Mouse (Mus musculus) MEL (cell line): ENCODE data around the gene Alox15. TPM values are rescaled to one million over a fixed set of nuclear protein-coding genes. Genes with fewer than 3 reads are reported as not detected.
A peak's percentile ranks its signal among the peaks of the same experiment; 100 is the strongest.

Source experiments
- DNase-seq: peaks from one replicate; pipeline ENCODE4 v3.0.0; 2011; ENCODE audit warnings: low read depth, low spot score
- H3K27ac ChIP-seq: 2 replicates; pipeline ENCODE4 v1.5.1; 2012; ENCODE audit warnings: low read depth, mild to moderate bottlenecking, control low read depth, low read length, moderate library complexity; ENCODE audit not compliant: control insufficient read depth
- H3K27me3 ChIP-seq, 2 experiments: fragments of 150-350 bp in 1 of 2; sonication (generic) in 1 of 2; 2 replicates each; pipeline ENCODE4 v1.6.1; 2012; ENCODE audit warnings: low read length in 2 of 2, mild to moderate bottlenecking in 2 of 2, improper control_type of control experiment in 1 of 2, moderate library complexity in 1 of 2; ENCODE audit not compliant: insufficient read depth in 2 of 2, control insufficient read depth in 1 of 2
- H3K36me3 ChIP-seq, 2 experiments: 2 replicates each; pipeline ENCODE4 v1.6.1; 2012 to 2014; ENCODE audit warnings: low read length in 2 of 2, improper control_type of control experiment in 1 of 2, inconsistent platforms in 1 of 2, mild to moderate bottlenecking in 1 of 2; ENCODE audit not compliant: insufficient read depth in 2 of 2, control insufficient read depth in 1 of 2
- H3K4me1 ChIP-seq, 2 experiments: fragments of 150-350 bp in 1 of 2; sonication (generic) in 1 of 2; 2 replicates each; pipeline ENCODE4 v1.6.1; 2012; ENCODE audit warnings: low read length in 2 of 2, improper control_type of control experiment in 1 of 2, mild to moderate bottlenecking in 1 of 2; ENCODE audit not compliant: insufficient read depth in 2 of 2, control insufficient read depth in 1 of 2
- H3K4me3 ChIP-seq, 2 experiments: fragments of 150-350 bp in 1 of 2; sonication (generic) in 1 of 2; 2 replicates each; pipeline ENCODE4 v1.5.1; 2012; ENCODE audit warnings: low read depth in 2 of 2, low read length in 2 of 2, mild to moderate bottlenecking in 2 of 2, moderate library complexity in 2 of 2, control low read depth in 1 of 2, improper control_type of control experiment in 1 of 2; ENCODE audit not compliant: control insufficient read depth in 1 of 2, insufficient read depth in 1 of 2
- H3K79me2 ChIP-seq: 2 replicates; pipeline ENCODE4 v1.6.1; 2012; ENCODE audit warnings: mild to moderate bottlenecking, low read length, moderate library complexity; ENCODE audit not compliant: control insufficient read depth, poor library complexity, insufficient read depth
- H3K9ac ChIP-seq: 2 replicates; pipeline ENCODE4 v1.6.1; 2012; ENCODE audit warnings: low read depth, mild to moderate bottlenecking, control low read depth, low read length, moderate library complexity; ENCODE audit not compliant: control insufficient read depth, poor library complexity, severe bottlenecking
- H3K9me3 ChIP-seq: fragments of 150-350 bp; sonication (generic); replicated peaks from 2 replicates; pipeline ENCODE4 v1.6.1; 2012; ENCODE audit warnings: mild to moderate bottlenecking, low read length, improper control_type of control experiment, moderate library complexity; ENCODE audit not compliant: insufficient read depth
- CHD1 ChIP-seq: IDR thresholded peaks from 2 replicates; pipeline ENCODE4 v1.6.1; 2012; ENCODE audit warnings: low read depth, mild to moderate bottlenecking, inconsistent platforms, low read length, improper control_type of control experiment
- CTCF ChIP-seq, 3 experiments: IDR thresholded peaks in 2 of 3; conservative IDR thresholded peaks in 1 of 3; 2 replicates each; pipeline ENCODE4 v1.5.1; 2011 to 2012; ENCODE audit warnings: low read length in 3 of 3, low read depth in 2 of 3, mild to moderate bottlenecking in 2 of 3, improper control_type of control experiment in 1 of 3, inconsistent platforms in 1 of 3, mixed read lengths in 1 of 3, moderate library complexity in 1 of 3; ENCODE audit not compliant: control insufficient read depth in 1 of 3, insufficient read depth in 1 of 3, poor library complexity in 1 of 3, severe bottlenecking in 1 of 3
- HCFC1 ChIP-seq: IDR thresholded peaks from 2 replicates; pipeline ENCODE4 v1.6.1; 2012; ENCODE audit warnings: low read depth, mild to moderate bottlenecking, inconsistent platforms, low read length, improper control_type of control experiment, moderate library complexity
- MAFK ChIP-seq: IDR thresholded peaks from 2 replicates; pipeline ENCODE4 v1.6.1; 2011; ENCODE audit warnings: low read depth, mild to moderate bottlenecking, low read length, improper control_type of control experiment, borderline replicate concordance
- MAX ChIP-seq: IDR thresholded peaks from 2 replicates; pipeline ENCODE4 v1.6.1; 2011; ENCODE audit warnings: low read length, improper control_type of control experiment
- MAZ ChIP-seq: IDR thresholded peaks from 2 replicates; pipeline ENCODE4 v1.6.1; 2012; ENCODE audit warnings: low read depth, mild to moderate bottlenecking, inconsistent platforms, low read length, improper control_type of control experiment
- POLR2AphosphoS2 ChIP-seq: IDR thresholded peaks from 2 replicates; pipeline ENCODE4 v1.6.1; 2011; ENCODE audit warnings: low read length, improper control_type of control experiment
- RAD21 ChIP-seq: IDR thresholded peaks from 2 replicates; pipeline ENCODE4 v1.6.1; 2011; ENCODE audit warnings: mild to moderate bottlenecking, low read depth, low read length, improper control_type of control experiment
- SMC3 ChIP-seq: IDR thresholded peaks from 2 replicates; pipeline ENCODE4 v1.6.1; 2011; ENCODE audit warnings: low read depth, low read length, improper control_type of control experiment
- TAL1 ChIP-seq: IDR thresholded peaks from 2 replicates; pipeline ENCODE4 v1.6.1; 2012; ENCODE audit warnings: mild to moderate bottlenecking, inconsistent platforms, low read length, moderate library complexity, mixed read lengths
- TCF12 ChIP-seq: IDR thresholded peaks from 2 replicates; pipeline ENCODE4 v1.6.1; 2014; ENCODE audit warnings: low read depth, mild to moderate bottlenecking, inconsistent platforms, low read length, improper control_type of control experiment, moderate library complexity
- UBTF ChIP-seq: IDR thresholded peaks from 2 replicates; pipeline ENCODE4 v1.6.1; 2012; ENCODE audit warnings: low read depth, mild to moderate bottlenecking, inconsistent platforms, low read length, improper control_type of control experiment, moderate library complexity, borderline replicate concordance; ENCODE audit not compliant: insufficient read depth
- USF2 ChIP-seq, 2 experiments: IDR thresholded peaks; 2 replicates each; pipeline ENCODE4 v1.6.1; 2011 to 2012; ENCODE audit warnings: improper control_type of control experiment in 2 of 2, low read length in 2 of 2, borderline replicate concordance in 1 of 2, inconsistent platforms in 1 of 2, low read depth in 1 of 2, mild to moderate bottlenecking in 1 of 2; ENCODE audit not compliant: insufficient read depth in 1 of 2
- ZKSCAN1 ChIP-seq: IDR thresholded peaks from 2 replicates; pipeline ENCODE4 v1.6.1; 2012; ENCODE audit warnings: low read depth, mild to moderate bottlenecking, inconsistent platforms, low read length, improper control_type of control experiment, moderate library complexity
- ZMIZ1 ChIP-seq: IDR thresholded peaks from 2 replicates; pipeline ENCODE4 v1.6.1; 2012; ENCODE audit warnings: low read depth, mild to moderate bottlenecking, inconsistent platforms, low read length, improper control_type of control experiment, moderate library complexity
- ZNF384 ChIP-seq: IDR thresholded peaks from 2 replicates; pipeline ENCODE4 v1.6.1; 2012; ENCODE audit warnings: low read depth, mild to moderate bottlenecking, inconsistent platforms, low read length, improper control_type of control experiment
- polyA plus RNA-seq, 2 experiments: library from polyadenylated mRNA; stranded (reverse) in 1 of 2; unstranded in 1 of 2; fragments of >175 nt in 1 of 2; fragments of >200 nt in 1 of 2; gene quantifications; 2 replicates each; pipeline versions ENCODE4 v1.2.1 to v1.2.4; 2012; ENCODE audit warnings: low replicate concordance in 2 of 2, low read depth in 1 of 2; ENCODE audit not compliant: insufficient read length in 2 of 2, insufficient read depth in 1 of 2, missing spikeins in 1 of 2
- total RNA-seq: library from RNA; depleted of rRNA; stranded (reverse); fragments of 300-350 nt; gene quantifications from 2 replicates; pipeline ENCODE4 v1.2.3, GENCODE M21; 2012

Alox15 gene
- total and polyA plus RNA-seq, 3 experiments = not detected

DNA sequence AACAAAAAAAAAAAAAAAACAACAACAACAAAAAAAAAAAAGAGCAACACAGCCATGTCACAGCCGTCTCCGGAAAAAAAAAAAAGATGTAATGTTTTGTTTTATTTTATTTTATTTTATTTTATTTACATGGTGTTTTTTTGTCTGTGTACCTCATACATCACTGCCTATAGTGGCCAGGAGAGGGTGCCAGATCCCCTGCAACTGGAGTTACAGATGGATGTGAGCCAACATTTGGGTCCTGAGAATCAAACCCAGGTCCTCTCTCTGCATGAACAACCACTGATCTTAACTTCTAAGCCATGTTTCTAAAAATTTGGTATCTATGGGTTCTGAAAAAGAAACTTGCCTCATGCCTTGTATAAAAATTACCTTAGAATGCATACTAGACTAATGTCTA lies 43.5 kb downstream of the Alox15 start:
- H3K9ac ChIP-seq = no peak overlapping the region
- H3K27me3 ChIP-seq = peaks cover 3 to 4% of the 10 kb centered on the region in 2 experiments; a peak in 3 of 4 replicates
- no peaks in the 10 kb centered on the region for H3K9me3 ChIP-seq
- TF ChIP-seq ZKSCAN1 (no peak), SMC3 (peak; percentile 55), ZNF384 (peak; percentile 58; the same call in 1 of the 2 replicates), RAD21 (peak; percentile 57), CTCF (IDR thresholded peaks at IDR 0.05 in 2 of 3, conservative IDR thresholded peaks at IDR 0.05 in 1 of 3; ENCODE audit: control insufficient read depth in 1 of 3, insufficient read depth in 1 of 3, low read depth in 2 of 3, low read length in 3 of 3, poor library complexity in 1 of 3, severe bottlenecking in 1 of 3) (peak; percentile 62 to 82 (median 79))
- TF ChIP-seq, all 39 proteins: peak for 4
- Histone ChIP-seq H3K4me1 (no peaks in the 10 kb centered on the region; a peak in 1 of 4 replicates), H3K4me3 (no peak overlapping the region), H3K36me3 (no peaks in the 10 kb centered on the region), H3K79me2 (no peaks in the 10 kb centered on the region), H3K27ac (no peak overlapping the region)
- DNase-seq = peak; percentile 73

DNA sequence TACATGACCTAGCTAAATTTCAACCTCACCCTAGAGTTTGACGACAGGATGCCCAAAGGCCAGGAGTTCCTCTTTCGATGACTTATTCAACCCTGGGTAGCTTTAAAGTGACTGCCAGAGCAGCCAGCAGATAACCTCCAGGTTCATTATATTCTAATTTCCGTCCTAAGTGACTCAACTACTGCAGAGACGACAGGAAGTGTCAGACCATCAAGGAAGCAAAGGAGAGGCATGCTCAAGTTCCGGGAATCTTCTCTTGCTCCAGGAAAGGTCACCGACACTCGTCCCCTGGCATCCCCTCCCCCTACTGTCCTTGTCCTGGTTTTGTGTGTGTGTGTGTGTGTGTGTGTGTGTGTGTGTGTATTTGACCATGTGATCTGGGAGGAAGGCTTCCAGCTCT lies 45.7 kb downstream of the Alox15 start:
- Histone ChIP-seq H3K79me2 (no peaks in the 10 kb centered on the region), H3K9me3 (no peaks in the 10 kb centered on the region), H3K4me3 (no peak overlapping the region), H3K36me3 (no peaks in the 10 kb centered on the region), H3K9ac (no peak overlapping the region), H3K4me1 (no peaks in the 10 kb centered on the region; a peak in 1 of 4 replicates), H3K27me3 (peaks cover 3 to 7% of the 10 kb centered on the region in 2 experiments)
- TF ChIP-seq ZNF384 (no peak), USF2 (IDR thresholded peaks at IDR 0.05; ENCODE audit: borderline replicate concordance in 1 of 2, insufficient read depth in 1 of 2, low read depth in 1 of 2, low read length in 2 of 2) (no peak), HCFC1 (no peak), POLR2AphosphoS2 (no peak), CHD1 (no peak), MAZ (no peak), ZMIZ1 (no peak), UBTF (no peak), MAFK (no peak)
- TF ChIP-seq, all 39 proteins: peak for 0
- DNase-seq = no peak
- no peak overlapping the region for H3K27ac ChIP-seq

DNA sequence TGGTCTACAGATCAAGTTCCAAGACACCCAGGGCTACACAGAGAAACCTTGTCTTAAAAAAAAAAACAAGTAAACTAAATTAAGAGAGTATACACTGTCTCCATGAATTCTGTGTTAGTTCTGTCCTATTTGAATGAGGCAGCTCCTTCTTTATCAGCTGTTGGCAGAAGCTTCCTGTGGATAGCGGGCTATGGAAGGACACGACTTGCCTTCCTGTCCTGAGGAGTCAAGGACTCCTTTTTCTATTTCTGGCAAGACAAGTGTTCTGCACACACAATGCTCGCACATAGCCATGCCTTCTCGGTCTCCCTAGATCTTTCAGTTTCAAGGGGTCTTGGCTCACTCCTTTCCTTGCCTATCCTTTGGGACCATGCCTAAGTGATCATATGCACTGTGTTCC lies 49.5 kb downstream of the Alox15 start:
- Histone ChIP-seq H3K27me3 (peaks cover 3 to 7% of the 10 kb centered on the region in 2 experiments), H3K79me2 (no peaks in the 10 kb centered on the region), H3K9ac (no peak overlapping the region), H3K36me3 (peaks cover 0 to 5% of the 10 kb centered on the region in 2 experiments; a peak in 2 of 4 replicates), H3K4me1 (peaks cover under 1 to 6% of the 10 kb centered on the region in 2 experiments; a peak in 3 of 4 replicates), H3K27ac (no peak overlapping the region), H3K4me3 (no peak overlapping the region), H3K9me3 (no peaks in the 10 kb centered on the region)
- no peak for DNase-seq
- TF ChIP-seq TCF12 (no peak), MAX (no peak), TAL1 (peak; percentile 50)
